In the genomic region with DNA sequence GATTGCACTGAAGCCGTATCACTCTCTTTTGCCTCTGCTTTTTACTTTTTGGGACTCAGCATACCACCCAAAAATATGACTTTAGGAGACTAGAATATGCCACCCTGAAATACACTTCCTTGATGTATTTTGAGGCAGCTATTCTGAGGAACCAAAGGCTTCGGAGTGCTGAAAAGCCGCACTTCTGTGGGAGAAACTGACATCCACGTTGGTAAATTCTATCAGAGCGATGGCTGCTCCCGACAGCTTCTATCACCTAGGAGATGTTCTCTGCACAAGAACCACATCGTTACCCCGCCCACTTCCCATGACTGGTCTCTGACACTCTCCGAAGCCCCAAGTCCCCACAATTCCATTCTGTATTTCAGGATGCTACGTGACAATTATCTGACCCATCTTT, we compare ENCODE assay signal across 18 mouse cellular contexts. TPM values are rescaled to one million over a fixed set of nuclear protein-coding genes. Genes with fewer than 3 reads are reported as not detected.
DNase-seq lines count a peak whose midpoint lies in the region; ATAC-seq and TF ChIP-seq lines count a peak whose summit lies in the region.
"Had no signal": no experiment of that assay in that cellular context is flagged by ENCODE, and none has a peak within 500 bp of the region (broad histone marks: within the 10 kb centered on the region; RNA-seq: fewer than 3 reads in every experiment).

No protein-coding gene starts in this region.

- H3K36me3 ChIP-seq in hindbrain, embryonic 13.5 days = no peaks in the 10 kb centered on the region
- no peaks in the 10 kb centered on the region for H3K36me3 ChIP-seq in hindbrain, postnatal 0 days (ENCODE audit: insufficient read depth, low read length)
- no peaks in the 10 kb centered on the region for H3K36me3 ChIP-seq in midbrain, postnatal 0 days (ENCODE audit: insufficient read depth, low read length)
- H3K36me3 ChIP-seq in midbrain, embryonic 14.5 days (ENCODE audit: control insufficient read depth, insufficient read depth, low read length) = no peaks in the 10 kb centered on the region
- H3K36me3 ChIP-seq in kidney, embryonic 16.5 days (ENCODE audit: insufficient read depth, low read length) = no peaks in the 10 kb centered on the region
- H3K36me3 ChIP-seq: G1E; liver, embryonic 13.5 days; neural tube, embryonic 15.5 days; stomach, embryonic 15.5 days had no signal

- no peak overlapping the region for H3K4me3 ChIP-seq in hindbrain, embryonic 13.5 days
- H3K4me3 ChIP-seq in hindbrain, postnatal 0 days (ENCODE audit: low read length) = no peak overlapping the region
- H3K4me3 ChIP-seq in midbrain, postnatal 0 days (ENCODE audit: low read depth, low read length) = no peak overlapping the region
- H3K4me3 ChIP-seq in midbrain, embryonic 14.5 days (replicated peaks; ENCODE audit: low read depth, low read length) = no peak overlapping the region
- H3K4me3 ChIP-seq in cortical plate, adult 2 months (ENCODE audit: insufficient read depth, low read length) = no peak overlapping the region
- H3K4me3 ChIP-seq in kidney, embryonic 16.5 days (ENCODE audit: low read length) = no peak overlapping the region
- H3K4me3 ChIP-seq: liver, embryonic 13.5 days; neural tube, embryonic 15.5 days; stomach, embryonic 15.5 days had no signal

- DNase-seq in hindbrain, postnatal 0 days (ENCODE audit: low spot score) = no peak
- peak; percentile 63 for DNase-seq in midbrain, postnatal 0 days (ENCODE audit: low spot score)
- DNase-seq in midbrain, embryonic 14.5 days = no peak
- peak; percentile 15 for DNase-seq in cerebellum, adult 8-10 months
- DNase-seq in urinary bladder, postnatal 14 days (ENCODE audit: low spot score) = no peak
- DNase-seq: adrenal gland, adult 8-10 months; kidney, adult 8-10 months; kidney, postnatal 4 days; liver, embryonic 13.5 days; spleen, adult 18-20 months; thymus, postnatal 36 days had no signal

- 47% methylated on average over 10 of the region's 10 CpGs for WGBS in hindbrain, embryonic 13.5 days
- WGBS in hindbrain, postnatal 0 days = 40% methylated on average over 10 of the region's 10 CpGs
- WGBS in midbrain, postnatal 0 days = 42% methylated on average over 10 of the region's 10 CpGs
- 48% methylated on average over 10 of the region's 10 CpGs for WGBS in midbrain, embryonic 14.5 days
- 80% methylated on average over 10 of the region's 10 CpGs for WGBS in kidney, embryonic 16.5 days

- ATAC-seq in hindbrain, embryonic 13.5 days (ENCODE audit: low FRiP score) = no peak
- no peak for ATAC-seq in hindbrain, postnatal 0 days
- no peak for ATAC-seq in midbrain, postnatal 0 days (ENCODE audit: low FRiP score)
- no peak for ATAC-seq in midbrain, embryonic 14.5 days (ENCODE audit: low FRiP score, low TSS enrichment)
- ATAC-seq in kidney, embryonic 16.5 days (ENCODE audit: low FRiP score, low TSS enrichment) = no peak

- no peak overlapping the region for H3K4me2 ChIP-seq in hindbrain, embryonic 13.5 days
- H3K4me2 ChIP-seq in hindbrain, postnatal 0 days (ENCODE audit: low read depth, low read length) = no peak overlapping the region
- H3K4me2 ChIP-seq in midbrain, postnatal 0 days (ENCODE audit: low read depth, low read length, poor library complexity, severe bottlenecking) = no peak overlapping the region
- no peak overlapping the region for H3K4me2 ChIP-seq in midbrain, embryonic 14.5 days (ENCODE audit: low read length)
- no peak overlapping the region for H3K4me2 ChIP-seq in kidney, embryonic 16.5 days (replicated peaks; ENCODE audit: low read depth, low read length)
- H3K4me2 ChIP-seq: liver, embryonic 13.5 days; neural tube, embryonic 15.5 days; stomach, embryonic 15.5 days had no signal

- no peak for TF ChIP-seq CTCF in hindbrain, postnatal 0 days (IDR thresholded peaks at IDR 0.05; ENCODE audit: low read depth)
- TF ChIP-seq CTCF in midbrain, postnatal 0 days (IDR thresholded peaks at IDR 0.05) = no peak
- no peak for TF ChIP-seq CTCF in cortical plate, adult 2 months (IDR thresholded peaks at IDR 0.05; ENCODE audit: extremely low read depth, insufficient read depth, low read length)

- H3K9ac ChIP-seq in hindbrain, embryonic 13.5 days = no peak overlapping the region
- H3K9ac ChIP-seq in hindbrain, postnatal 0 days (replicated peaks; ENCODE audit: low read length) = no peak overlapping the region
- H3K9ac ChIP-seq in midbrain, postnatal 0 days (replicated peaks; ENCODE audit: low read length, poor library complexity, severe bottlenecking) = no peak overlapping the region
- no peak overlapping the region for H3K9ac ChIP-seq in midbrain, embryonic 14.5 days (replicated peaks; ENCODE audit: low read length)
- H3K9ac ChIP-seq in kidney, embryonic 16.5 days (replicated peaks; ENCODE audit: low read length) = no peak overlapping the region
- H3K9ac ChIP-seq: liver, embryonic 13.5 days; neural tube, embryonic 15.5 days; stomach, embryonic 15.5 days had no signal

- H3K4me1 ChIP-seq in hindbrain, embryonic 13.5 days (replicated peaks) = peaks cover 60% of the 10 kb centered on the region
- peaks cover 22% of the 10 kb centered on the region for H3K4me1 ChIP-seq in hindbrain, postnatal 0 days (ENCODE audit: insufficient read depth, low read length)
- H3K4me1 ChIP-seq in midbrain, postnatal 0 days (ENCODE audit: insufficient read depth, low read length) = peaks cover 5% of the 10 kb centered on the region; the same call in 1 of the 2 replicates
- peaks cover 27% of the 10 kb centered on the region for H3K4me1 ChIP-seq in midbrain, embryonic 14.5 days (ENCODE audit: control insufficient read depth, insufficient read depth, low read length)
- H3K4me1 ChIP-seq in cortical plate, adult 2 months (ENCODE audit: control insufficient read depth, insufficient read depth, low read length) = peaks cover 12% of the 10 kb centered on the region
- H3K4me1 ChIP-seq in kidney, embryonic 16.5 days (ENCODE audit: insufficient read depth, low read length) = no peaks in the 10 kb centered on the region
- H3K4me1 ChIP-seq: liver, embryonic 13.5 days had no signal

- H3K27me3 ChIP-seq in hindbrain, embryonic 13.5 days = 0 out of 2 replicates have a peak, but pooled peaks cover 5% of the 10 kb centered on the region
- no peaks in the 10 kb centered on the region for H3K27me3 ChIP-seq in hindbrain, postnatal 0 days (ENCODE audit: insufficient read depth, low read length)
- H3K27me3 ChIP-seq in midbrain, postnatal 0 days (ENCODE audit: insufficient read depth, low read length) = no peaks in the 10 kb centered on the region
- H3K27me3 ChIP-seq in midbrain, embryonic 14.5 days (ENCODE audit: control insufficient read depth, insufficient read depth, low read length) = no peaks in the 10 kb centered on the region
- no peaks in the 10 kb centered on the region for H3K27me3 ChIP-seq in kidney, embryonic 16.5 days (ENCODE audit: insufficient read depth, low read length)
- H3K27me3 ChIP-seq: liver, embryonic 13.5 days; neural tube, embryonic 15.5 days; stomach, embryonic 15.5 days had no signal

- H3K9me3 ChIP-seq in hindbrain, embryonic 13.5 days = no peaks in the 10 kb centered on the region
- no peaks in the 10 kb centered on the region for H3K9me3 ChIP-seq in hindbrain, postnatal 0 days (ENCODE audit: low read length)
- no peaks in the 10 kb centered on the region for H3K9me3 ChIP-seq in midbrain, postnatal 0 days (ENCODE audit: low read length)
- no peaks in the 10 kb centered on the region for H3K9me3 ChIP-seq in midbrain, embryonic 14.5 days (ENCODE audit: control insufficient read depth, low read length)
- no peaks in the 10 kb centered on the region for H3K9me3 ChIP-seq in kidney, embryonic 16.5 days (ENCODE audit: low read length)
- H3K9me3 ChIP-seq: G1E; liver, embryonic 13.5 days; neural tube, embryonic 15.5 days; stomach, embryonic 15.5 days had no signal

- H3K27ac ChIP-seq in hindbrain, embryonic 13.5 days = 0 out of 2 replicates have a peak overlapping the region, but pooled peaks have one; percentile 4
- no peak overlapping the region for H3K27ac ChIP-seq in hindbrain, postnatal 0 days
- H3K27ac ChIP-seq in midbrain, postnatal 0 days (ENCODE audit: low read depth, low read length) = no peak overlapping the region
- H3K27ac ChIP-seq in midbrain, embryonic 14.5 days (replicated peaks; ENCODE audit: low read depth, low read length) = no peak overlapping the region
- H3K27ac ChIP-seq in cortical plate, adult 2 months (ENCODE audit: insufficient read depth, low read length) = peak overlapping the region; percentile 61
- H3K27ac ChIP-seq in kidney, embryonic 16.5 days (ENCODE audit: low read length) = no peak overlapping the region
- H3K27ac ChIP-seq: liver, embryonic 13.5 days; neural tube, embryonic 15.5 days; stomach, embryonic 15.5 days had no signal

- no peak for TF ChIP-seq POLR2A in cortical plate, adult 2 months (IDR thresholded peaks at IDR 0.05; ENCODE audit: extremely low read depth, insufficient read depth, low read length)

RNA-seq across cellular contexts. Expression of a gene that starts 8.0 kb away (rescaled TPM):
- polyA plus RNA-seq in hindbrain, embryonic 13.5 days (2015; fragmentation: Nextera tagmentation; extraction: Ambion mirVana) = 34.3 and 39.0 TPM in 2 replicates
- total RNA-seq in hindbrain, postnatal 0 days (2014; rRNA removed) = 42.6 and 47.2 TPM in 2 replicates
- 24.7 and 25.0 TPM in 2 replicates for polyA plus RNA-seq in hindbrain, postnatal 0 days (2015; fragmentation: Nextera tagmentation; extraction: Ambion mirVana)
- total RNA-seq in midbrain, postnatal 0 days (2014; rRNA removed) = 36.2 and 45.8 TPM in 2 replicates
- polyA plus RNA-seq in midbrain, postnatal 0 days (2015; fragmentation: Nextera tagmentation; extraction: Ambion mirVana) = 21.4 and 22.8 TPM in 2 replicates
- polyA plus RNA-seq in midbrain, embryonic 14.5 days (2014; fragmentation: Nextera tagmentation; extraction: Ambion mirVana) = 33.2 and 34.5 TPM in 2 replicates
- polyA plus RNA-seq in cortical plate, adult 2 months (2012; rRNA removed) = 130 and 131 TPM in 2 replicates
- polyA plus RNA-seq in kidney, embryonic 16.5 days (2015; fragmentation: Nextera tagmentation; extraction: Ambion mirVana) = 19.9 and 22.1 TPM in 2 replicates
- total RNA-seq: monocyte, adult 5-6 weeks had no signal
- polyA plus RNA-seq: G1E had no signal

Comparison
In these comparisons a context has a peak if more than half of its experiments do, and no peak if none do; other contexts are left out.
1. H3K27ac ChIP-seq: peak in hindbrain, embryonic 13.5 days (single experiment) and cortical plate, adult 2 months (single experiment); none in hindbrain, postnatal 0 days (single experiment), midbrain, postnatal 0 days (single experiment), midbrain, embryonic 14.5 days (single experiment) and kidney, embryonic 16.5 days (single experiment).
2. DNase-seq: peak in midbrain, postnatal 0 days (single experiment) and cerebellum, adult 8-10 months (single experiment); none in hindbrain, postnatal 0 days (single experiment), midbrain, embryonic 14.5 days (single experiment) and urinary bladder, postnatal 14 days (single experiment).